Mouse (Mus musculus) myocyte (in vitro differentiated cells): Measurements from ENCODE around the gene Kcnk10. TPM values are rescaled to one million over a fixed set of nuclear protein-coding genes. Genes with fewer than 3 reads are reported as not detected.
A peak's percentile ranks its signal among the peaks of the same experiment; 100 is the strongest.

Experiments
- H3K27me3 ChIP-seq: one replicate; pipeline ENCODE4 v1.6.1; 2011; ENCODE audit not compliant: control insufficient read depth, insufficient read depth, insufficient read length
- H3K36me3 ChIP-seq: one replicate; pipeline ENCODE4 v1.6.1; 2011; ENCODE audit not compliant: control insufficient read depth, insufficient read depth
- H3K4me2 ChIP-seq: one replicate; pipeline ENCODE4 v1.6.1; 2011; ENCODE audit warnings: low read depth, control low read depth
- H3K4me3 ChIP-seq: one replicate; pipeline ENCODE4 v1.5.1; 2011; ENCODE audit warnings: mild to moderate bottlenecking, control low read depth, moderate library complexity
- H3K79me2 ChIP-seq: one replicate; pipeline ENCODE4 v1.6.1; 2011; ENCODE audit not compliant: control insufficient read depth, insufficient read depth
- H3ac ChIP-seq: one replicate; pipeline ENCODE4 v1.6.1; 2011; ENCODE audit not compliant: control insufficient read depth, insufficient read length
- CEBPB ChIP-seq: IDR thresholded peaks from 2 replicates; pipeline ENCODE4 v1.6.1; 2011; ENCODE audit warnings: mild to moderate bottlenecking, moderate library complexity; ENCODE audit not compliant: poor library complexity, insufficient read depth, severe bottlenecking
- E2F4 ChIP-seq: IDR thresholded peaks from one replicate; pipeline ENCODE4 v1.6.1; 2011; ENCODE audit warnings: mild to moderate bottlenecking, control low read depth, moderate library complexity; ENCODE audit not compliant: insufficient read depth
- MAX ChIP-seq: IDR thresholded peaks from one replicate; pipeline ENCODE4 v1.6.1; 2011; ENCODE audit warnings: low read depth, mild to moderate bottlenecking, control low read depth
- MYOD1 ChIP-seq, 3 experiments: IDR thresholded peaks; one replicate each; pipeline ENCODE4 v1.6.1; 2011; ENCODE audit warnings: control low read depth in 2 of 3, low read depth in 2 of 3, mild to moderate bottlenecking in 2 of 3, moderate library complexity in 1 of 3; ENCODE audit not compliant: insufficient read length in 2 of 3, control insufficient read depth in 1 of 3
- MYOG ChIP-seq, 3 experiments: IDR thresholded peaks; one replicate each; pipeline ENCODE4 v1.6.1; 2011; ENCODE audit warnings: control low read depth in 2 of 3, low read depth in 2 of 3, mild to moderate bottlenecking in 2 of 3; ENCODE audit not compliant: insufficient read length in 2 of 3, control insufficient read depth in 1 of 3, insufficient read depth in 1 of 3
- POLR2A ChIP-seq: IDR thresholded peaks from one replicate; pipeline ENCODE4 v1.6.1; 2011; ENCODE audit warnings: low read depth, mild to moderate bottlenecking, control low read depth, moderate library complexity; ENCODE audit not compliant: insufficient read length
- POLR2AphosphoS2 ChIP-seq: IDR thresholded peaks from one replicate; pipeline ENCODE4 v1.6.1; 2011; ENCODE audit warnings: low read depth, control low read depth; ENCODE audit not compliant: insufficient read length
- REST ChIP-seq: IDR thresholded peaks from one replicate; pipeline ENCODE4 v1.6.1; 2011; ENCODE audit warnings: mild to moderate bottlenecking, control low read depth, moderate library complexity; ENCODE audit not compliant: insufficient read depth, insufficient read length
- SRF ChIP-seq: IDR thresholded peaks from one replicate; pipeline ENCODE4 v1.6.1; 2011; ENCODE audit warnings: low read depth; ENCODE audit not compliant: control insufficient read depth, insufficient read length
- TCF12 ChIP-seq: IDR thresholded peaks from one replicate; pipeline ENCODE4 v1.6.1; 2011; ENCODE audit warnings: mild to moderate bottlenecking, control low read depth; ENCODE audit not compliant: poor library complexity, insufficient read depth, severe bottlenecking
- TCF3 ChIP-seq: IDR thresholded peaks from one replicate; pipeline ENCODE4 v1.6.1; 2011; ENCODE audit warnings: low read depth, control low read depth; ENCODE audit not compliant: insufficient read length
- USF1 ChIP-seq: IDR thresholded peaks from one replicate; pipeline ENCODE4 v1.6.1; 2011; ENCODE audit warnings: low read depth, mild to moderate bottlenecking, control low read depth, moderate library complexity
- polyA plus RNA-seq: library from polyadenylated mRNA; unstranded; fragments of >200 nt; fragmentation: generic; extraction: Trizol; gene quantifications from one replicate; pipeline ENCODE4 v1.2.1, GENCODE M21; 2012; ENCODE audit warnings: missing spikeins

Gene Kcnk10
- polyA plus RNA-seq, 1 experiment: not detected

- no peak overlapping the region for H3K4me2 ChIP-seq
- no peaks in the 10 kb centered on the region for H3K36me3 ChIP-seq
- no peaks in the 10 kb centered on the region for H3K79me2 ChIP-seq
- TF ChIP-seq TCF3 (no peak), TCF12 (no peak)
- H3K4me3 ChIP-seq: no peak overlapping the region
- H3K27me3 ChIP-seq: peaks cover 51% of the 10 kb centered on the region
- no peak overlapping the region for H3ac ChIP-seq
These were observed 2.1 kb downstream of the Kcnk10 start for GRCm38 (mm10) chr12:98575942-98576550.

GRCm38 (mm10) chr12:98575195-98575887 is 2.8 kb downstream of the Kcnk10 start:
- Histone ChIP-seq H3K79me2 (no peaks in the 10 kb centered on the region), H3K27me3 (peaks cover 55% of the 10 kb centered on the region), H3K36me3 (no peaks in the 10 kb centered on the region), H3K4me3 (no peak overlapping the region), H3ac (no peak overlapping the region), H3K4me2 (no peak overlapping the region)
- no peak for TF ChIP-seq MYOG (IDR thresholded peaks at IDR 0.05; ENCODE audit: control insufficient read depth in 1 of 3, insufficient read depth in 1 of 3, insufficient read length in 2 of 3, low read depth in 2 of 3)
- TF ChIP-seq CEBPB: no peak
- no peak for TF ChIP-seq MYOD1 (IDR thresholded peaks at IDR 0.05; ENCODE audit: control insufficient read depth in 1 of 3, insufficient read length in 2 of 3, low read depth in 2 of 3)
- TF ChIP-seq MAX: no peak
- no peak for TF ChIP-seq REST
- TF ChIP-seq SRF: no peak
- no peak for TF ChIP-seq USF1
- TF ChIP-seq TCF12: no peak
- no peak for TF ChIP-seq POLR2A
- TF ChIP-seq E2F4: no peak
- no peak for TF ChIP-seq TCF3
- TF ChIP-seq POLR2AphosphoS2: no peak

GRCm38 (mm10) chr12:98574353-98575194 is 3.5 kb downstream of the Kcnk10 start:
- peak overlapping the region; percentile 12 for H3K4me2 ChIP-seq
- TF ChIP-seq SRF (no peak), REST (no peak), USF1 (no peak), MYOD1 (IDR thresholded peaks at IDR 0.05; ENCODE audit: control insufficient read depth in 1 of 3, insufficient read length in 2 of 3, low read depth in 2 of 3) (no peak), MAX (no peak), E2F4 (no peak), CEBPB (no peak), POLR2AphosphoS2 (no peak), TCF12 (no peak), TCF3 (no peak), POLR2A (no peak), MYOG (IDR thresholded peaks at IDR 0.05; ENCODE audit: control insufficient read depth in 1 of 3, insufficient read depth in 1 of 3, insufficient read length in 2 of 3, low read depth in 2 of 3) (no peak)
- no peaks in the 10 kb centered on the region for H3K36me3 ChIP-seq
- peaks cover 61% of the 10 kb centered on the region for H3K27me3 ChIP-seq
- H3K4me3 ChIP-seq: no peak overlapping the region
- no peaks in the 10 kb centered on the region for H3K79me2 ChIP-seq
- H3ac ChIP-seq: no peak overlapping the region

GRCm38 (mm10) chr12:98573317-98574270 is 4.5 kb downstream of the Kcnk10 start:
- H3K79me2 ChIP-seq: no peaks in the 10 kb centered on the region
- H3K36me3 ChIP-seq: no peaks in the 10 kb centered on the region
- peaks cover 70% of the 10 kb centered on the region for H3K27me3 ChIP-seq
- TF ChIP-seq MYOD1 (IDR thresholded peaks at IDR 0.05; ENCODE audit: control insufficient read depth in 1 of 3, insufficient read length in 2 of 3, low read depth in 2 of 3) (peak in 2 of 3 experiments; percentile 46 to 85), TCF3 (no peak), MYOG (IDR thresholded peaks at IDR 0.05; ENCODE audit: control insufficient read depth in 1 of 3, insufficient read depth in 1 of 3, insufficient read length in 2 of 3, low read depth in 2 of 3) (peak in 2 of 3 experiments; percentile 57 to 87), POLR2A (no peak)
- H3ac ChIP-seq: no peak overlapping the region
- peak overlapping the region; percentile 14 for H3K4me2 ChIP-seq
- no peak overlapping the region for H3K4me3 ChIP-seq
